Mouse (Mus musculus) liver, embryonic 14.5 days (tissue): Measurements from ENCODE around the gene Prrx1.

Experiments used
- CTCF ChIP-seq: IDR thresholded peaks from 2 replicates; pipeline ENCODE4 v1.5.1; 2016; ENCODE audit warnings: antibody characterized with exemption, low read depth, control low read depth
- EP300 ChIP-seq: IDR thresholded peaks from 2 replicates; pipeline ENCODE4 v1.6.1; 2016; ENCODE audit warnings: antibody characterized with exemption, low read depth

DNA sequence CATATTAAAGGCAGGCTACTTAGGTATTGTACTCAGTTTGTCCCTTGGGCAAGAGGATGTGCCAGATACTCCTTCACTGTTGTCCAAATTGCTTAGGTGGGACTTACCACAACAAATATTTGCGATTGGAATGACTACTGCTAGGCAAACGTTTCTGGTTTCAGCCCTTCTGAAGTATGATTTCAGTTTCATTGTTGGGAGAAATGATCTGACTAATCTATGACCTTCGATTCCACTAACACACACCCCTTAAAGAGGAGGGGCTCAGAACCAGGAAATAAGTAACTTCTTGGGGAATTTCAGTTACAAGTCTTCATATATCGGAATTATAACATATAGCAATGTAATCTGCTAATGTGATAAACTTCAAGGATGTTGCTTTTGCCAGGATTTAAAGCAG is 20.4 kb downstream of the Prrx1 start:
- TF ChIP-seq CTCF (no peak), EP300 (no peak)
